In the genomic region with DNA sequence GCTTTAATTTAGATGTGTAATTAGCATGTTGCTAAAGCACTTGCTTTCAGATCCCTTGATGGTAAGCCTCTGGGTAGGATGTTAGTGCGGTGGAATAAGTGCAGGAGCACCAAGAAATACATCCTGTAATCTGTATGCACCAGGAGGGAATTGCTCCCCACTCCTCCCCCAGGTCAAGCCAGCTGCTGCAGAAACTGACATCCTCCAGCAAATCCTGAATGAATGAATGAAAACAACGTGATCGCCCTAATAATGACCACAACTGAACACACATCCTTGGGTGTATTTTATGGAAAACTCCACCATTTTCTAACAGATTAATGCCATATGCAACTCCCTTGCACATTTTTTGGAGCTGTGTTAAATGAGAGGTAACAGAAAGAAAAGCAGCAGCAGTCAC, we compare ENCODE assay signal across 8 mouse cellular contexts. TPM values are rescaled to one million over a fixed set of nuclear protein-coding genes. Genes with fewer than 3 reads are reported as not detected.
A peak's percentile ranks its signal among the peaks of the same experiment; 100 is the strongest.
DNase-seq lines count a peak whose midpoint lies in the region; ATAC-seq lines count a peak whose summit lies in the region.

No protein-coding gene starts in this region.

- H3K36me3 ChIP-seq in kidney, embryonic 16.5 days (ENCODE audit: insufficient read depth, low read length): no peaks in the 10 kb centered on the region
- H3K36me3 ChIP-seq in embryonic facial prominence, embryonic 10.5 days (replicated peaks): no peaks in the 10 kb centered on the region
- no peaks in the 10 kb centered on the region for H3K36me3 ChIP-seq in intestine, embryonic 14.5 days (ENCODE audit: control insufficient read depth, insufficient read depth, low read length)
- H3K36me3 ChIP-seq in neural tube, embryonic 14.5 days (ENCODE audit: control insufficient read depth, insufficient read depth, low read length): no peaks in the 10 kb centered on the region

- H3K9me3 ChIP-seq in kidney, embryonic 16.5 days (ENCODE audit: low read length): no peaks in the 10 kb centered on the region
- no peaks in the 10 kb centered on the region for H3K9me3 ChIP-seq in embryonic facial prominence, embryonic 10.5 days
- H3K9me3 ChIP-seq in intestine, embryonic 14.5 days (ENCODE audit: control insufficient read depth, low read length): no peaks in the 10 kb centered on the region
- no peaks in the 10 kb centered on the region for H3K9me3 ChIP-seq in neural tube, embryonic 14.5 days (ENCODE audit: control insufficient read depth, low read length)

- WGBS in kidney, embryonic 16.5 days: 11% methylated on average over 3 of the region's 3 CpGs
- 16% methylated on average over 3 of the region's 3 CpGs for WGBS in embryonic facial prominence, embryonic 10.5 days
- 20% methylated on average over 3 of the region's 3 CpGs for WGBS in intestine, embryonic 14.5 days
- WGBS in neural tube, embryonic 14.5 days: 5% methylated on average over 3 of the region's 3 CpGs

- no peak for DNase-seq in kidney, postnatal 14 days
- peak; percentile 25 for DNase-seq in embryonic facial prominence, embryonic 10.5 days (ENCODE audit: low spot score)
- DNase-seq in intestine, embryonic 14.5 days (ENCODE audit: low spot score): no peak
- no peak for DNase-seq in left cerebral cortex, postnatal 36 days (ENCODE audit: low spot score in 2 of 2)
- no peak for DNase-seq in right cerebral cortex, adult 18-20 months

- H3K4me2 ChIP-seq in kidney, embryonic 16.5 days (replicated peaks; ENCODE audit: low read depth, low read length): peak overlapping the region; percentile 78
- H3K4me2 ChIP-seq in intestine, embryonic 14.5 days (ENCODE audit: low read length): peak overlapping the region; percentile 61
- H3K4me2 ChIP-seq in neural tube, embryonic 14.5 days (ENCODE audit: low read depth, low read length): peak overlapping the region; percentile 74

- H3K4me1 ChIP-seq in kidney, embryonic 16.5 days (ENCODE audit: insufficient read depth, low read length): peaks cover 24% of the 10 kb centered on the region
- peaks cover 29% of the 10 kb centered on the region for H3K4me1 ChIP-seq in embryonic facial prominence, embryonic 10.5 days
- H3K4me1 ChIP-seq in intestine, embryonic 14.5 days (replicated peaks; ENCODE audit: control insufficient read depth, insufficient read depth, low read length): 0 out of 2 replicates have a peak, but pooled peaks cover 3% of the 10 kb centered on the region
- H3K4me1 ChIP-seq in neural tube, embryonic 14.5 days (ENCODE audit: control insufficient read depth, insufficient read depth, low read length): peaks cover 24% of the 10 kb centered on the region; the same call in 1 of the 2 replicates

- peak overlapping the region; percentile 91 for H3K4me3 ChIP-seq in kidney, embryonic 16.5 days (ENCODE audit: low read length)
- peak overlapping the region; percentile 96 for H3K4me3 ChIP-seq in embryonic facial prominence, embryonic 10.5 days
- peak overlapping the region; percentile 70 for H3K4me3 ChIP-seq in intestine, embryonic 14.5 days (ENCODE audit: low read depth, low read length)
- H3K4me3 ChIP-seq in neural tube, embryonic 14.5 days (ENCODE audit: low read depth, low read length): peak overlapping the region; percentile 93

- H3K9ac ChIP-seq in kidney, embryonic 16.5 days (replicated peaks; ENCODE audit: low read length): no peak overlapping the region
- H3K9ac ChIP-seq in intestine, embryonic 14.5 days (ENCODE audit: low read length): peak overlapping the region; percentile 93
- peak overlapping the region; percentile 94 for H3K9ac ChIP-seq in neural tube, embryonic 14.5 days (replicated peaks; ENCODE audit: low read depth, low read length)

- ATAC-seq in kidney, embryonic 16.5 days (ENCODE audit: low FRiP score, low TSS enrichment): no peak
- ATAC-seq in intestine, embryonic 14.5 days (replicated peaks; ENCODE audit: low FRiP score, low TSS enrichment, low read depth): no peak
- no peak for ATAC-seq in neural tube, embryonic 14.5 days (ENCODE audit: low read depth)
- no peak for ATAC-seq in frontal cortex, adult (ENCODE audit: low TSS enrichment)

- intact Hi-C loops in left cerebral cortex, postnatal 36 days (cut with DNase I): loop anchor here (5.0 kb wide), 2 partner anchors 226 to 234 kb away; no protein-coding TSS in a partner anchor

- no peak overlapping the region for H3K27ac ChIP-seq in kidney, embryonic 16.5 days (ENCODE audit: low read length)
- H3K27ac ChIP-seq in embryonic facial prominence, embryonic 10.5 days (replicated peaks): peak overlapping the region; percentile 98; the same call in 1 of the 2 replicates
- no peak overlapping the region for H3K27ac ChIP-seq in intestine, embryonic 14.5 days (ENCODE audit: low read depth)
- H3K27ac ChIP-seq in neural tube, embryonic 14.5 days (ENCODE audit: low read depth, low read length): peak overlapping the region; percentile 55; the same call in 1 of the 2 replicates

- H3K27me3 ChIP-seq in kidney, embryonic 16.5 days (ENCODE audit: insufficient read depth, low read length): no peaks in the 10 kb centered on the region
- no peaks in the 10 kb centered on the region for H3K27me3 ChIP-seq in embryonic facial prominence, embryonic 10.5 days (replicated peaks; ENCODE audit: low read depth, poor library complexity, severe bottlenecking)
- H3K27me3 ChIP-seq in intestine, embryonic 14.5 days (replicated peaks; ENCODE audit: control insufficient read depth, insufficient read depth, low read length): no peaks in the 10 kb centered on the region
- H3K27me3 ChIP-seq in neural tube, embryonic 14.5 days (ENCODE audit: control insufficient read depth, insufficient read depth, low read length): no peaks in the 10 kb centered on the region

RNA-seq across cellular contexts. Expression of a gene that starts 2.0 kb away (rescaled TPM):
- polyA plus RNA-seq in kidney, embryonic 16.5 days (2015; fragmentation: Nextera tagmentation; extraction: Ambion mirVana): 6.3 and 7.9 TPM in 2 replicates
- polyA plus RNA-seq in embryonic facial prominence, embryonic 10.5 days (2016; fragmentation: Nextera tagmentation; extraction: Ambion mirVana): 7.3 and 9.6 TPM in 2 replicates
- 8.0 and 8.5 TPM in 2 replicates for polyA plus RNA-seq in intestine, embryonic 14.5 days (2014; fragmentation: Nextera tagmentation; extraction: Ambion mirVana)
- polyA plus RNA-seq in neural tube, embryonic 14.5 days (2014; fragmentation: Nextera tagmentation; extraction: Ambion mirVana): 11.3 and 12.8 TPM in 2 replicates
- total RNA-seq in left cerebral cortex, postnatal 36 days (2021): 100 to 1,000 TPM; 134 to 150 TPM

Comparison
In these comparisons a context has a peak if more than half of its experiments do, and no peak if none do; other contexts are left out.
1. H3K27ac ChIP-seq: peak in embryonic facial prominence, embryonic 10.5 days (single experiment) and neural tube, embryonic 14.5 days (single experiment); none in kidney, embryonic 16.5 days (single experiment) and intestine, embryonic 14.5 days (single experiment).
2. Peak in every context shown above with its lines, with median percentiles within 50 percentile points of each other: H3K4me2 ChIP-seq and H3K4me3 ChIP-seq.